Mouse (Mus musculus) midbrain, embryonic 12.5 days (tissue): ENCODE measurements around the gene Rcl1. TPM values are rescaled to one million over a fixed set of nuclear protein-coding genes. Genes with fewer than 3 reads are reported as not detected.

ENCODE experiments used
- microRNA counts: library from miRNA; unstranded; fragments of <30 nt; microRNA quantifications from one replicate; lab custom pipeline; 2017
- microRNA-seq: library from miRNA; unstranded; fragments of <30 nt; microRNA quantifications from one replicate; pipeline ENCODE4, GENCODE M21; 2017
- polyA plus RNA-seq: library from polyadenylated mRNA; unstranded; fragments of >200 nt; fragmentation: Nextera tagmentation; extraction: Ambion mirVana; gene quantifications from 2 replicates; pipeline ENCODE4 v1.2.1, GENCODE M21; 2016

Gene Rcl1
- polyA plus RNA-seq, 1 experiment from 2014 or later: 41.0 TPM

MicroRNA genes within 50 kb of the gene (microRNA counts, 519-probe panel; counts per million panel counts)
- microRNA mmu-miR-101b (lab: Ali Mortazavi, UCI): 2,975 counts per million, percentile 9 among the panel's probes with 10 or more counts

Small RNA genes within 50 kb of the gene (microRNA-seq; reads per million reads assigned to microRNA genes)
- 2,023 reads per million, percentile 84 among the genes with 10 or more reads in this experiment for gene Mir101b

Other genes starting within 250 kb of the Rcl1 start
- 8.2 and 9.6 TPM in 2 replicates for gene Plpp6, start 137.4 kb upstream of the Rcl1 start, polyA plus RNA-seq
- 0.17 and 0.64 TPM in 2 replicates for gene 4430402I18Rik, start 133.6 kb upstream of the Rcl1 start, polyA plus RNA-seq
- 59.2 and 60.5 TPM in 2 replicates for gene Cdc37l1, start 111.0 kb upstream of the Rcl1 start, polyA plus RNA-seq
- gene Ak3, start 53.4 kb upstream of the Rcl1 start, polyA plus RNA-seq: 77.2 and 78.0 TPM in 2 replicates
- 16.6 and 18.7 TPM in 2 replicates for gene Jak2, start 150.5 kb downstream of the Rcl1 start, polyA plus RNA-seq
- 4.0 and 5.9 TPM in 2 replicates for gene Insl6, start 224.0 kb downstream of the Rcl1 start, polyA plus RNA-seq
- gene Rln1, start 233.3 kb downstream of the Rcl1 start, polyA plus RNA-seq: 0.43 and 0.78 TPM in 2 replicates